ENCODE assay signal across 7 mouse cellular contexts in the genomic region with DNA sequence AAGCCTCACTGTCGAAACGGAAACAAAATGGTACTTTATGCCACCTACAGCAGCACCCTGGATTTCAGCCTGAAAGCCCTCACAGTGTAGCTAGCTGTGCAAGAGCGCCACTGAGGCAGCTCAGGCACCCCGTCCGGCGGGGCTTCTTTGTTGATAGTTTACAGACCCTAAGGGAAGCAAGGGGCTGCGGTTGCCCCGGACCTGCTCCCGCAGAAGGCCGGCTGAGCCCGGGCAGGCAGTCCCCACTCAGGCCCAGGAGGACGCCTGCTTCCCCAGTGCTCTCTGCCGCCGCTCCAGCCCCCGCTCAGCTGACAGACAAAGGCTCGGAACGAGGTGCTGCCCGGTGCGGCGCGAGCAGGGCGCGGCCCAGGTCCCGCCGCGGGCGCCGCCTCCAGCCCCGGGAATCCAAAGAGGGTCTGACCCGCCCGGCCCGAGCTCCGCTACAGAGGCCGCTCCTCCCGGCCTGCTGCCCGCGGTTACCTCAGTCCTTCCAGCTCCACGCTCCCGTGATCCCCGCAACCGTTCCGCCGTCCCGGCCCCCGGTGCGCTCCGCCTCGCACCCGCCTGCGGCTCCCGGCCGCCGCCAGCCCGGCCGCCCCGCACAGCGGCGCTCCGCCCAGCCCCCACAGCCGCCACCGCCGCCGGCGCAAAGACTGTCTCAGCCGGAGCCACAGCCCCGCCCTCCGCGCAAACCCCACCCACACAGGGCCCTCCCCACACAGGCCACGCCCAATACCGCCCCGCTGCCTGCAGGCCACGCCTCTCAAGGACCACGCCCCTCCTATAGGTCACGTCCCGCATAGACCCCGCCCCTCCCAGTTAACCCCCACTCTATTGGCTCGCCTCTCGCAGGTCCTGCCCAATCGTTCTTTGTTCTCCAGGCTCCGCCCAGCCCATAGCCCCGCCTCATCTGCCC. TPM values are rescaled to one million over a fixed set of nuclear protein-coding genes. Genes with fewer than 3 reads are reported as not detected.
A peak's percentile ranks its signal among the peaks of the same experiment; 100 is the strongest.
DNase-seq lines count a peak whose midpoint lies in the region; ATAC-seq lines count a peak whose summit lies in the region.

Gene Ankrd50 (minus strand): TSS at position 654 of the 916 bp plus-strand sequence.

- peak; percentile 100 for DNase-seq in adrenal gland, postnatal 14 days
- DNase-seq in embryonic facial prominence, embryonic 11.5 days (ENCODE audit: low spot score), result peak; percentile 98
- DNase-seq in kidney, adult 11 months, result peak; percentile 99
- DNase-seq in limb, embryonic 10.5 days (ENCODE audit: low spot score), result peak; percentile 99
- DNase-seq in spleen, adult 12 weeks (ENCODE audit: low spot score), result peak; percentile 90

- WGBS in embryonic facial prominence, embryonic 11.5 days, result under 1% methylated on average over 76 of the region's 81 CpGs
- under 1% methylated on average over 79 of the region's 81 CpGs for WGBS in limb, embryonic 10.5 days
- WGBS in midbrain, embryonic 13.5 days, result under 1% methylated on average over 69 of the region's 81 CpGs

- no peaks in the 10 kb centered on the region for H3K36me3 ChIP-seq in embryonic facial prominence, embryonic 11.5 days (replicated peaks; ENCODE audit: control insufficient read depth, insufficient read depth, low read depth, low read length)
- peaks cover 25% of the 10 kb centered on the region for H3K36me3 ChIP-seq in limb, embryonic 10.5 days
- peaks cover 8% of the 10 kb centered on the region for H3K36me3 ChIP-seq in midbrain, embryonic 13.5 days

- ATAC-seq in embryonic facial prominence, embryonic 11.5 days (replicated peaks; ENCODE audit: insufficient number of reproducible peaks, low FRiP score, low TSS enrichment, low read depth), result peak; percentile 89
- peak; percentile 94 for ATAC-seq in granulocyte monocyte progenitor cell, adult 5-6 weeks (replicated peaks; ENCODE audit: poor library complexity, severe bottlenecking)
- ATAC-seq in midbrain, embryonic 13.5 days, result peak; percentile 93

- peak within 1 kb of the TSS; percentile 97 for H3K9ac ChIP-seq in embryonic facial prominence, embryonic 11.5 days (replicated peaks; ENCODE audit: low read length)
- peak within 1 kb of the TSS; percentile 99 for H3K9ac ChIP-seq in midbrain, embryonic 13.5 days (replicated peaks)

- peak within 1 kb of the TSS; percentile 85 for H3K27ac ChIP-seq in embryonic facial prominence, embryonic 11.5 days (replicated peaks; ENCODE audit: low read depth, low read length)
- peak within 1 kb of the TSS; percentile 98 for H3K27ac ChIP-seq in limb, embryonic 10.5 days
- peak within 1 kb of the TSS; percentile 95 for H3K27ac ChIP-seq in midbrain, embryonic 13.5 days

- H3K4me3 ChIP-seq in embryonic facial prominence, embryonic 11.5 days (ENCODE audit: low read depth, low read length), result peak within 1 kb of the TSS; percentile 79
- peak within 1 kb of the TSS; percentile 93 for H3K4me3 ChIP-seq in limb, embryonic 10.5 days
- H3K4me3 ChIP-seq in midbrain, embryonic 13.5 days (replicated peaks), result peak within 1 kb of the TSS; percentile 94

- H3K4me1 ChIP-seq in embryonic facial prominence, embryonic 11.5 days (ENCODE audit: control insufficient read depth, insufficient read depth, low read length), result no peaks in the 10 kb centered on the region
- H3K4me1 ChIP-seq in limb, embryonic 10.5 days, result peaks cover 35% of the 10 kb centered on the region
- peaks cover 40% of the 10 kb centered on the region for H3K4me1 ChIP-seq in midbrain, embryonic 13.5 days (replicated peaks)

- H3K27me3 ChIP-seq in embryonic facial prominence, embryonic 11.5 days (ENCODE audit: control insufficient read depth, insufficient read depth, low read length), result no peaks in the 10 kb centered on the region
- H3K27me3 ChIP-seq in limb, embryonic 10.5 days (ENCODE audit: low read depth, poor library complexity, severe bottlenecking), result no peaks in the 10 kb centered on the region
- peaks cover 7% of the 10 kb centered on the region; the same call in 1 of the 2 replicates for H3K27me3 ChIP-seq in midbrain, embryonic 13.5 days

- no peaks in the 10 kb centered on the region for H3K9me3 ChIP-seq in embryonic facial prominence, embryonic 11.5 days (replicated peaks; ENCODE audit: control insufficient read depth, low read length)
- no peaks in the 10 kb centered on the region for H3K9me3 ChIP-seq in limb, embryonic 10.5 days (replicated peaks)
- no peaks in the 10 kb centered on the region for H3K9me3 ChIP-seq in midbrain, embryonic 13.5 days

- H3K4me2 ChIP-seq in embryonic facial prominence, embryonic 11.5 days (ENCODE audit: low read depth, low read length), result peak within 1 kb of the TSS; percentile 45
- H3K4me2 ChIP-seq in midbrain, embryonic 13.5 days (replicated peaks), result peak within 1 kb of the TSS; percentile 86

RNA-seq across cellular contexts. Expression of gene Ankrd50, which starts in this region (rescaled TPM):
- total RNA-seq in adrenal gland, postnatal 14 days (2021), result 39.3 and 43.2 TPM in 2 replicates
- 20.1 and 20.4 TPM in 2 replicates for polyA plus RNA-seq in embryonic facial prominence, embryonic 11.5 days (2014; fragmentation: Nextera tagmentation; extraction: Ambion mirVana)
- 4.7 and 5.0 TPM in 2 replicates for total RNA-seq in granulocyte monocyte progenitor cell, adult 5-6 weeks (2014; fragmentation: Nextera tagmentation)
- 6.2 TPM in 2 replicates for total RNA-seq in granulocyte monocyte progenitor cell, adult 5-6 weeks (2017)
- polyA plus RNA-seq in limb, embryonic 10.5 days (2016; fragmentation: Nextera tagmentation; extraction: Ambion mirVana), result 16.7 and 17.9 TPM in 2 replicates
- polyA plus RNA-seq in midbrain, embryonic 13.5 days (2015; fragmentation: Nextera tagmentation; extraction: Ambion mirVana), result 29.3 and 32.3 TPM in 2 replicates

Comparison
In these comparisons a context has a peak if more than half of its experiments do, and no peak if none do; other contexts are left out.
1. Peak in every context shown above with its lines: DNase-seq, ATAC-seq, H3K4me3 ChIP-seq and H3K27ac ChIP-seq.